27 mouse cellular contexts compared by ENCODE assay signal in the genomic region with DNA sequence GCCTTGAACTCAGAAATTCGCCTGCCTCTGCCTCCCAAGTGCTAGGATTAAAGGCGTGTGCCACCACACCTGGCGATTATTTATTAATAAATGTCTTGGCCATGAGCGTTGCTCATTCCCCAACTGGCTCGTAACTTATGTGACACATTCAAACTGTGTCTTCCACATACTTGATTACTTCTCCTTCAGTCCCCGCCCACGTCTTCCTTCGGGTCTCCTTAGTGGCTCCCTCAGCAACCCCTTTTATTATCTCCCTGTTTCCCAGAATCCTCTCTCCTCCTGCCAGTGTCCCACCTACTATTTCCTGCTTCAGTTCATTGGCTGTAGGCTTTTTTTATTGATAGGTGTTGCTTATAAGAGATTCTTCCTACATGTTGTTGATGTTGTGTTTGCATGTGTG.
"Had no signal": no experiment of that assay in that cellular context is flagged by ENCODE, and none has a peak within 500 bp of the region (broad histone marks: within the 10 kb centered on the region; RNA-seq: fewer than 3 reads in every experiment).

No protein-coding gene starts in this region.

- H3K9ac ChIP-seq: embryonic facial prominence, embryonic 12.5 days; embryonic facial prominence, embryonic 13.5 days; embryonic facial prominence, embryonic 15.5 days; forebrain, embryonic 12.5 days; forebrain, embryonic 15.5 days; forebrain, postnatal 0 days had no signal

- ATAC-seq: forebrain, embryonic 14.5 days; forebrain, embryonic 15.5 days; forebrain, embryonic 16.5 days; forebrain, postnatal 0 days had no signal

- H3K36me3 ChIP-seq: embryonic facial prominence, embryonic 10.5 days; embryonic facial prominence, embryonic 12.5 days; embryonic facial prominence, embryonic 13.5 days; embryonic facial prominence, embryonic 15.5 days; heart, embryonic 10.5 days had no signal

- H3K27me3 ChIP-seq: forebrain, embryonic 12.5 days; forebrain, embryonic 15.5 days had no signal

- DNase-seq: cerebellum, adult 9-11 months; cerebellum, postnatal 10 days; cerebellum, postnatal 14 days; cerebellum, postnatal 25 days; cerebellum, postnatal 36 days; embryo, embryonic 11 days; forebrain, postnatal 0 days; gastrocnemius, adult 2 months; gastrocnemius, postnatal 10 days; gastrocnemius, postnatal 14 days; gastrocnemius, postnatal 25 days; gastrocnemius, postnatal 36 days; heart, adult 11 months; heart, adult 18-20 months; heart, adult 2 months had no signal

- H3K27ac ChIP-seq: embryonic facial prominence, embryonic 10.5 days; embryonic facial prominence, embryonic 12.5 days; embryonic facial prominence, embryonic 13.5 days; embryonic facial prominence, embryonic 15.5 days; forebrain, embryonic 10.5 days; forebrain, embryonic 12.5 days; forebrain, embryonic 15.5 days; gastrocnemius, adult 2 months; heart, adult 2 months; heart, embryonic 10.5 days had no signal

- H3K9me3 ChIP-seq: embryonic facial prominence, embryonic 10.5 days; embryonic facial prominence, embryonic 12.5 days; embryonic facial prominence, embryonic 13.5 days; embryonic facial prominence, embryonic 15.5 days; forebrain, embryonic 10.5 days; forebrain, embryonic 12.5 days; forebrain, embryonic 15.5 days; heart, embryonic 10.5 days had no signal

- H3K4me2 ChIP-seq: embryonic facial prominence, embryonic 12.5 days; embryonic facial prominence, embryonic 13.5 days; embryonic facial prominence, embryonic 15.5 days; forebrain, embryonic 12.5 days; forebrain, embryonic 15.5 days; heart, embryonic 11.5 days had no signal

- H3K4me1 ChIP-seq: embryonic facial prominence, embryonic 12.5 days; embryonic facial prominence, embryonic 15.5 days had no signal

- H3K4me3 ChIP-seq: embryonic facial prominence, embryonic 10.5 days; embryonic facial prominence, embryonic 12.5 days; embryonic facial prominence, embryonic 13.5 days; embryonic facial prominence, embryonic 15.5 days; erythroblast, embryonic 14.5 days; forebrain, embryonic 10.5 days; forebrain, embryonic 12.5 days; forebrain, embryonic 15.5 days; gastrocnemius, adult 2 months; heart, adult 2 months; heart, embryonic 10.5 days had no signal
